Comparison of ENCODE assay signal across 20 mouse cellular contexts in genomic region chr3:138248011-138248410, GRCm38 (mm10). TPM values are rescaled to one million over a fixed set of nuclear protein-coding genes. Genes with fewer than 3 reads are reported as not detected.
DNase-seq lines count a peak whose midpoint lies in the region; ATAC-seq and TF ChIP-seq lines count a peak whose summit lies in the region.
"Had no signal": no experiment of that assay in that cellular context is flagged by ENCODE, and none has a peak within 500 bp of the region (broad histone marks: within the 10 kb centered on the region; RNA-seq: fewer than 3 reads in every experiment).

No protein-coding gene starts in this region.

- no peaks in the 10 kb centered on the region for H3K36me3 ChIP-seq in heart, embryonic 10.5 days
- no peaks in the 10 kb centered on the region for H3K36me3 ChIP-seq in kidney, postnatal 0 days (ENCODE audit: insufficient read depth, low read length)
- H3K36me3 ChIP-seq in stomach, postnatal 0 days (ENCODE audit: control insufficient read depth, insufficient read depth, low read length) = no peaks in the 10 kb centered on the region
- no peaks in the 10 kb centered on the region for H3K36me3 ChIP-seq in hindbrain, embryonic 11.5 days (ENCODE audit: control insufficient read depth, insufficient read depth, low read length)
- H3K36me3 ChIP-seq: forebrain, embryonic 15.5 days; hindbrain, embryonic 10.5 days had no signal

- H3K4me3 ChIP-seq in heart, embryonic 10.5 days = no peak overlapping the region
- no peak overlapping the region for H3K4me3 ChIP-seq in kidney, postnatal 0 days (replicated peaks; ENCODE audit: low read depth, low read length)
- H3K4me3 ChIP-seq in stomach, postnatal 0 days (ENCODE audit: low read depth, low read length) = no peak overlapping the region
- H3K4me3 ChIP-seq in hindbrain, embryonic 11.5 days (ENCODE audit: low read depth, low read length) = no peak overlapping the region
- H3K4me3 ChIP-seq: forebrain, embryonic 15.5 days; hindbrain, embryonic 10.5 days; megakaryocyte, embryonic 14.5 days; myocyte had no signal

- H3K4me1 ChIP-seq in heart, embryonic 10.5 days = no peaks in the 10 kb centered on the region
- peaks cover 16% of the 10 kb centered on the region for H3K4me1 ChIP-seq in kidney, postnatal 0 days (replicated peaks; ENCODE audit: insufficient read depth, low read length)
- peaks cover 3% of the 10 kb centered on the region; the same call in 1 of the 2 replicates for H3K4me1 ChIP-seq in stomach, postnatal 0 days (replicated peaks; ENCODE audit: control insufficient read depth, insufficient read depth)
- no peaks in the 10 kb centered on the region for H3K4me1 ChIP-seq in hindbrain, embryonic 11.5 days (replicated peaks; ENCODE audit: control insufficient read depth, insufficient read depth, low read length)
- H3K4me1 ChIP-seq: forebrain, embryonic 15.5 days; megakaryocyte, embryonic 14.5 days had no signal

- TF ChIP-seq EP300 in stomach, postnatal 0 days (optimal IDR thresholded peaks at IDR 0.05) = no peak

- no peak overlapping the region for H3K27ac ChIP-seq in heart, embryonic 10.5 days
- peak overlapping the region; percentile 78 for H3K27ac ChIP-seq in kidney, postnatal 0 days
- H3K27ac ChIP-seq in stomach, postnatal 0 days (replicated peaks) = peak overlapping the region; percentile 59
- H3K27ac ChIP-seq in hindbrain, embryonic 11.5 days (ENCODE audit: low read depth, low read length) = no peak overlapping the region
- H3K27ac ChIP-seq: forebrain, embryonic 15.5 days; hindbrain, embryonic 10.5 days had no signal

- H3K9ac ChIP-seq in kidney, postnatal 0 days (ENCODE audit: low read depth, low read length) = no peak overlapping the region
- H3K9ac ChIP-seq in stomach, postnatal 0 days (ENCODE audit: low read length) = no peak overlapping the region
- no peak overlapping the region for H3K9ac ChIP-seq in hindbrain, embryonic 11.5 days (ENCODE audit: low read depth, low read length)
- H3K9ac ChIP-seq: forebrain, embryonic 15.5 days had no signal

- H3K27me3 ChIP-seq in heart, embryonic 10.5 days (ENCODE audit: insufficient read depth, poor library complexity, severe bottlenecking) = no peaks in the 10 kb centered on the region
- no peaks in the 10 kb centered on the region for H3K27me3 ChIP-seq in kidney, postnatal 0 days (ENCODE audit: insufficient read depth, low read length)
- H3K27me3 ChIP-seq in stomach, postnatal 0 days (ENCODE audit: control insufficient read depth, insufficient read depth, low read length) = no peaks in the 10 kb centered on the region
- no peaks in the 10 kb centered on the region for H3K27me3 ChIP-seq in hindbrain, embryonic 11.5 days (ENCODE audit: control insufficient read depth, insufficient read depth, low read length)
- H3K27me3 ChIP-seq: CH12.LX; forebrain, embryonic 15.5 days; Patski had no signal

- DNase-seq in heart, embryonic 10.5 days (ENCODE audit: low spot score) = peak; percentile 43
- no peak for DNase-seq in heart, postnatal 10 days
- DNase-seq in urinary bladder, postnatal 14 days (ENCODE audit: low spot score) = peak; percentile 37
- DNase-seq in urinary bladder, postnatal 4 days (ENCODE audit: low spot score in 2 of 2) = no peak
- peak; percentile 86 for DNase-seq in kidney, postnatal 0 days (ENCODE audit: low spot score)
- peak; percentile 67 for DNase-seq in stomach, postnatal 0 days (ENCODE audit: low spot score)
- no peak for DNase-seq in hindbrain, embryonic 11.5 days (ENCODE audit: low spot score)
- no peak for DNase-seq in left cerebral cortex, adult 18-20 months (ENCODE audit: low spot score in 2 of 2)
- DNase-seq: cerebellum, adult 9-10 months had no signal

- intact Hi-C loops in heart, postnatal 10 days (cut with DNase I) = no loop called here

- peak; percentile 95 for ATAC-seq in kidney, postnatal 0 days (replicated peaks; ENCODE audit: low FRiP score, low read depth)
- ATAC-seq in stomach, postnatal 0 days (ENCODE audit: low FRiP score, low TSS enrichment) = 0 out of 2 replicates have a peak, but pooled peaks have one; percentile 31
- ATAC-seq in hindbrain, embryonic 11.5 days (ENCODE audit: low FRiP score) = no peak
- ATAC-seq: forebrain, embryonic 15.5 days; Patski had no signal

- H3K9me3 ChIP-seq in heart, embryonic 10.5 days = no peaks in the 10 kb centered on the region
- no peaks in the 10 kb centered on the region for H3K9me3 ChIP-seq in kidney, postnatal 0 days (replicated peaks; ENCODE audit: low read length)
- H3K9me3 ChIP-seq in stomach, postnatal 0 days (ENCODE audit: control insufficient read depth, low read length) = no peaks in the 10 kb centered on the region
- H3K9me3 ChIP-seq in hindbrain, embryonic 11.5 days (ENCODE audit: control insufficient read depth, low read length) = no peaks in the 10 kb centered on the region
- H3K9me3 ChIP-seq: forebrain, embryonic 15.5 days; hindbrain, embryonic 10.5 days; megakaryocyte, embryonic 14.5 days had no signal

- no peak for TF ChIP-seq CTCF in kidney, postnatal 0 days (IDR thresholded peaks at IDR 0.05; ENCODE audit: low read depth)
- TF ChIP-seq CTCF in stomach, postnatal 0 days (IDR thresholded peaks at IDR 0.05; ENCODE audit: low read depth) = no peak

- WGBS in heart, embryonic 10.5 days = 79% methylated on average over 7 of the region's 7 CpGs
- WGBS in kidney, postnatal 0 days = 36% methylated on average over 7 of the region's 7 CpGs
- 61% methylated on average over 7 of the region's 7 CpGs for WGBS in stomach, postnatal 0 days
- WGBS in hindbrain, embryonic 11.5 days = 79% methylated on average over 7 of the region's 7 CpGs

- no peak overlapping the region for H3K4me2 ChIP-seq in kidney, postnatal 0 days (ENCODE audit: low read length)
- no peak overlapping the region for H3K4me2 ChIP-seq in stomach, postnatal 0 days (replicated peaks; ENCODE audit: low read depth)
- H3K4me2 ChIP-seq in hindbrain, embryonic 11.5 days (replicated peaks; ENCODE audit: low read depth, low read length) = no peak overlapping the region
- H3K4me2 ChIP-seq: forebrain, embryonic 15.5 days; liver, embryonic 11.5 days had no signal

RNA-seq across cellular contexts. Expression of gene Adh1, which starts 12.8 kb away (rescaled TPM):
- polyA plus RNA-seq in heart, embryonic 10.5 days (2016; fragmentation: Nextera tagmentation; extraction: Ambion mirVana) = 0.99 and 1.0 TPM in 2 replicates
- total RNA-seq in heart, postnatal 10 days (2021) = 10 to 100 TPM; 24.1 to 54.7 TPM
- 147 and 160 TPM in 2 replicates for polyA plus RNA-seq in kidney, postnatal 0 days (2015; fragmentation: Nextera tagmentation; extraction: Ambion mirVana)
- 134 and 155 TPM in 2 replicates for polyA plus RNA-seq in stomach, postnatal 0 days (2015; fragmentation: Nextera tagmentation; extraction: Ambion mirVana)
- 0.29 and 0.59 TPM in 2 replicates for polyA plus RNA-seq in hindbrain, embryonic 11.5 days (2014; fragmentation: Nextera tagmentation; extraction: Ambion mirVana)
- under 1 TPM; 0.60 to 0.96 TPM for total RNA-seq in left cerebral cortex, adult 18-20 months (2021)
- total RNA-seq: CH12.LX had no signal
- polyA plus RNA-seq: embryonic facial prominence, embryonic 11.5 days; myocyte had no signal

RNA-seq across cellular contexts. Expression of gene Adh7, which starts 30.5 kb away (rescaled TPM):
- 0.19 TPM in 1 of 2 replicates, not detected in the other for polyA plus RNA-seq in heart, embryonic 10.5 days (2016; fragmentation: Nextera tagmentation; extraction: Ambion mirVana)
- under 1 TPM in 1 of 2 experiments, not detected in 1; 0.10 TPM for total RNA-seq in heart, postnatal 10 days (2021)
- polyA plus RNA-seq in kidney, postnatal 0 days (2015; fragmentation: Nextera tagmentation; extraction: Ambion mirVana) = 0.55 and 0.88 TPM in 2 replicates
- 31.3 and 43.4 TPM in 2 replicates for polyA plus RNA-seq in stomach, postnatal 0 days (2015; fragmentation: Nextera tagmentation; extraction: Ambion mirVana)
- 0.08 and 0.22 TPM in 2 replicates for polyA plus RNA-seq in hindbrain, embryonic 11.5 days (2014; fragmentation: Nextera tagmentation; extraction: Ambion mirVana)
- not detected for total RNA-seq in left cerebral cortex, adult 18-20 months (2021)
- total RNA-seq: CH12.LX had no signal
- polyA plus RNA-seq: embryonic facial prominence, embryonic 11.5 days had no signal

RNA-seq across cellular contexts. Expression of gene 4930579F01Rik, which starts 54.4 kb away (rescaled TPM):
- polyA plus RNA-seq in heart, embryonic 10.5 days (2016; fragmentation: Nextera tagmentation; extraction: Ambion mirVana) = not detected in 2 replicates
- total RNA-seq in heart, postnatal 10 days (2021) = not detected
- 0.14 and 0.40 TPM in 2 replicates for polyA plus RNA-seq in kidney, postnatal 0 days (2015; fragmentation: Nextera tagmentation; extraction: Ambion mirVana)
- polyA plus RNA-seq in stomach, postnatal 0 days (2015; fragmentation: Nextera tagmentation; extraction: Ambion mirVana) = 0.11 and 0.22 TPM in 2 replicates
- polyA plus RNA-seq in hindbrain, embryonic 11.5 days (2014; fragmentation: Nextera tagmentation; extraction: Ambion mirVana) = not detected in 2 replicates
- total RNA-seq in left cerebral cortex, adult 18-20 months (2021) = not detected
- total RNA-seq: CH12.LX; layer of hippocampus, adult 18-20 months; left cerebral cortex, postnatal 14 days had no signal
- polyA plus RNA-seq: brain, embryonic 14.5 days; embryonic facial prominence, embryonic 11.5 days; forebrain, embryonic 15.5 days; hindbrain, embryonic 10.5 days; liver, embryonic 11.5 days; myocyte; Patski had no signal

Comparison
In these comparisons a context has a peak if more than half of its experiments do, and no peak if none do; other contexts are left out.
1. DNase-seq: peak in heart, embryonic 10.5 days (single experiment), urinary bladder, postnatal 14 days (single experiment), kidney, postnatal 0 days (single experiment) and stomach, postnatal 0 days (single experiment); none in heart, postnatal 10 days (0 of 2), urinary bladder, postnatal 4 days (0 of 2), hindbrain, embryonic 11.5 days (single experiment) and left cerebral cortex, adult 18-20 months (0 of 2).
2. H3K27ac ChIP-seq: peak in kidney, postnatal 0 days (single experiment) and stomach, postnatal 0 days (single experiment); none in heart, embryonic 10.5 days (single experiment) and hindbrain, embryonic 11.5 days (single experiment).
3. RNA of gene Adh1, which starts 12.8 kb away (polyA plus RNA-seq): 147 to 160 TPM in kidney, postnatal 0 days and 134 to 155 TPM in stomach, postnatal 0 days; 0.99 to 1.0 TPM in heart, embryonic 10.5 days and 0.29 to 0.59 TPM in hindbrain, embryonic 11.5 days; every median in the first group is over 10 times any median in the second.
4. RNA of gene Adh7, which starts 30.5 kb away (polyA plus RNA-seq): 31.3 to 43.4 TPM in stomach, postnatal 0 days; 0.55 to 0.88 TPM in kidney, postnatal 0 days, 0.19 TPM in heart, embryonic 10.5 days and 0.08 to 0.22 TPM in hindbrain, embryonic 11.5 days; every median in the first group is over 10 times any median in the second.